Mouse (Mus musculus): ENCODE data around the gene Gm49380. TPM values are rescaled to one million over a fixed set of nuclear protein-coding genes. Genes with fewer than 3 reads are reported as not detected.
A peak's percentile ranks its signal among the peaks of the same experiment; 100 is the strongest.

The Gm49380 gene
- polyA plus RNA-seq, 1 experiment from 2014 or later = 0.36 TPM

- WGBS = 90% methylated on average over 10 of the region's 10 CpGs
- ATAC-seq = no peak
- Histone ChIP-seq H3K4me1 (replicated peaks) (peaks cover 51% of the 10 kb centered on the region), H3K9ac (replicated peaks) (no peak overlapping the region), H3K27ac (no peak overlapping the region), H3K9me3 (no peaks in the 10 kb centered on the region), H3K4me3 (replicated peaks) (no peak overlapping the region), H3K4me2 (replicated peaks) (no peak overlapping the region), H3K36me3 (peaks cover 5% of the 10 kb centered on the region; the same call in 1 of the 2 replicates), H3K27me3 (no peaks in the 10 kb centered on the region)
Measured at GRCm38 (mm10) chr9:44105781-44106180, 7.5 kb downstream of the Gm49380 start.

- Histone ChIP-seq H3K27me3 (no peaks in the 10 kb centered on the region), H3K9me3 (no peaks in the 10 kb centered on the region), H3K27ac (no peak overlapping the region), H3K4me2 (replicated peaks) (no peak overlapping the region), H3K4me3 (replicated peaks) (no peak overlapping the region), H3K36me3 (peaks cover 5% of the 10 kb centered on the region; the same call in 1 of the 2 replicates), H3K9ac (replicated peaks) (no peak overlapping the region), H3K4me1 (replicated peaks) (peaks cover 42% of the 10 kb centered on the region)
- 94% methylated on average over 7 of the region's 7 CpGs for WGBS
- ATAC-seq = no peak
Measured at GRCm38 (mm10) chr9:44104881-44105280, 8.4 kb downstream of the Gm49380 start.

GRCm38 (mm10) chr9:44101490-44101889, 11.8 kb downstream of the Gm49380 start, which contains the start of gene Mfrp:
Gene Mfrp (plus strand): TSS chr9:44101729.
- WGBS = 44% methylated on average over 9 of the region's 9 CpGs
- H3K27ac ChIP-seq = no peak within 1 kb of the TSS
- H3K27me3 ChIP-seq = no peaks in the 10 kb centered on the region
- no peak within 1 kb of the TSS for H3K4me3 ChIP-seq (replicated peaks)
- H3K4me2 ChIP-seq (replicated peaks) = no peak within 1 kb of the TSS
- no peak within 1 kb of the TSS for H3K9ac ChIP-seq (replicated peaks)
- peaks cover 14% of the 10 kb centered on the region for H3K4me1 ChIP-seq (replicated peaks)
- peaks cover 5% of the 10 kb centered on the region; the same call in 1 of the 2 replicates for H3K36me3 ChIP-seq
- no peaks in the 10 kb centered on the region for H3K9me3 ChIP-seq
- ATAC-seq = no peak

GRCm38 (mm10) chr9:44096536-44096935, 16.8 kb downstream of the Gm49380 start:
- WGBS = 13% methylated on average over 9 of the region's 9 CpGs
- Histone ChIP-seq H3K9ac (replicated peaks) (no peak overlapping the region), H3K4me2 (replicated peaks) (no peak overlapping the region)

GRCm38 (mm10) chr9:44095781-44096180, 17.5 kb downstream of the Gm49380 start:
- H3K27me3 ChIP-seq = no peaks in the 10 kb centered on the region
- H3K4me1 ChIP-seq (replicated peaks) = peaks cover 18% of the 10 kb centered on the region
- WGBS = 91% methylated on average over 9 of the region's 9 CpGs
- no peak overlapping the region for H3K9ac ChIP-seq (replicated peaks)
- H3K27ac ChIP-seq = no peak overlapping the region
- no peak for ATAC-seq
- H3K4me3 ChIP-seq (replicated peaks) = no peak overlapping the region
- H3K9me3 ChIP-seq = no peaks in the 10 kb centered on the region
- H3K36me3 ChIP-seq = 0 out of 2 replicates have a peak, but pooled peaks cover 4% of the 10 kb centered on the region
- H3K4me2 ChIP-seq (replicated peaks) = no peak overlapping the region

More at GRCm38 (mm10) chr9:44096536-44096935, 16.8 kb downstream of the Gm49380 start:
- H3K27me3 ChIP-seq = no peaks in the 10 kb centered on the region
- ATAC-seq = peak; percentile 67; the same call in 1 of the 2 replicates
- H3K27ac ChIP-seq = peak overlapping the region; percentile 66
- 0 out of 2 replicates have a peak, but pooled peaks cover 4% of the 10 kb centered on the region for H3K36me3 ChIP-seq
- H3K9me3 ChIP-seq = no peaks in the 10 kb centered on the region
- H3K4me3 ChIP-seq (replicated peaks) = no peak overlapping the region
- H3K4me1 ChIP-seq (replicated peaks) = peaks cover 20% of the 10 kb centered on the region

- H3K4me2 ChIP-seq (replicated peaks) = no peak overlapping the region
- no peak overlapping the region for H3K9ac ChIP-seq (replicated peaks)
- WGBS = 86% methylated on average over 3 of the region's 3 CpGs
- H3K4me1 ChIP-seq (replicated peaks) = peaks cover 18% of the 10 kb centered on the region
- H3K27me3 ChIP-seq = no peaks in the 10 kb centered on the region
- no peak overlapping the region for H3K4me3 ChIP-seq (replicated peaks)
- H3K27ac ChIP-seq = no peak overlapping the region
- H3K36me3 ChIP-seq = 0 out of 2 replicates have a peak, but pooled peaks cover 4% of the 10 kb centered on the region
- H3K9me3 ChIP-seq = no peaks in the 10 kb centered on the region
- no peak for ATAC-seq
Measured at GRCm38 (mm10) chr9:44094737-44095136, 18.6 kb downstream of the Gm49380 start.

GRCm38 (mm10) chr9:44093612-44094503, 19.4 kb downstream of the Gm49380 start:
- Histone ChIP-seq H3K27me3 (peaks cover 7% of the 10 kb centered on the region), H3K9me3 (no peaks in the 10 kb centered on the region), H3K27ac (no peak overlapping the region), H3K4me2 (replicated peaks) (peak overlapping the region; percentile 48), H3K36me3 (0 out of 2 replicates have a peak, but pooled peaks cover 4% of the 10 kb centered on the region), H3K4me3 (replicated peaks) (0 out of 2 replicates have a peak overlapping the region, but pooled peaks have one; percentile 18), H3K9ac (replicated peaks) (0 out of 2 replicates have a peak overlapping the region, but pooled peaks have one; percentile 23), H3K4me1 (replicated peaks) (peaks cover 18% of the 10 kb centered on the region)
- WGBS = 29% methylated on average over 24 of the region's 24 CpGs
- ATAC-seq = peak; percentile 77

GRCm38 (mm10) chr9:44088877-44089608, 24.3 kb downstream of the Gm49380 start:
- ATAC-seq = no peak
- Histone ChIP-seq H3K9me3 (no peaks in the 10 kb centered on the region), H3K4me1 (replicated peaks) (peaks cover 29% of the 10 kb centered on the region), H3K27me3 (peaks cover 50% of the 10 kb centered on the region), H3K9ac (replicated peaks) (no peak overlapping the region), H3K27ac (no peak overlapping the region), H3K4me2 (replicated peaks) (no peak overlapping the region), H3K36me3 (0 out of 2 replicates have a peak, but pooled peaks cover 4% of the 10 kb centered on the region), H3K4me3 (replicated peaks) (no peak overlapping the region)
- 70% methylated on average over 12 of the region's 12 CpGs for WGBS

GRCm38 (mm10) chr9:44087761-44088455, 25.4 kb downstream of the Gm49380 start:
- Histone ChIP-seq H3K4me1 (replicated peaks) (peaks cover 34% of the 10 kb centered on the region), H3K27me3 (peaks cover 62% of the 10 kb centered on the region), H3K27ac (no peak overlapping the region), H3K9me3 (no peaks in the 10 kb centered on the region), H3K9ac (replicated peaks) (no peak overlapping the region), H3K4me3 (replicated peaks) (no peak overlapping the region), H3K36me3 (0 out of 2 replicates have a peak, but pooled peaks cover 4% of the 10 kb centered on the region), H3K4me2 (replicated peaks) (no peak overlapping the region)
- no peak for ATAC-seq
- WGBS = 19% methylated on average over 15 of the region's 15 CpGs

GRCm38 (mm10) chr9:44086960-44087359, 26.3 kb downstream of the Gm49380 start:
- no peak for ATAC-seq

More at GRCm38 (mm10) chr9:44086960-44087359, 26.3 kb downstream of the Gm49380 start:
- Histone ChIP-seq H3K36me3 (0 out of 2 replicates have a peak, but pooled peaks cover 2% of the 10 kb centered on the region), H3K27me3 (peaks cover 70% of the 10 kb centered on the region), H3K27ac (no peak overlapping the region), H3K4me3 (replicated peaks) (no peak overlapping the region), H3K4me2 (replicated peaks) (no peak overlapping the region), H3K9ac (replicated peaks) (no peak overlapping the region), H3K4me1 (replicated peaks) (peaks cover 34% of the 10 kb centered on the region), H3K9me3 (no peaks in the 10 kb centered on the region)
- WGBS = 53% methylated on average over 10 of the region's 10 CpGs

Data from midbrain, embryonic 13.5 days (tissue).